Mouse (Mus musculus) layer of hippocampus, postnatal 10 days (tissue): Measurements from ENCODE around the gene Gm37240. TPM values are rescaled to one million over a fixed set of nuclear protein-coding genes. Genes with fewer than 3 reads are reported as not detected.

Experiments
- DNase-seq, 2 experiments: peaks; one replicate each; pipeline ENCODE4 v3.0.0; 2021; ENCODE audit warnings: low spot score in 2 of 2
- total RNA-seq, 2 experiments: library from RNA; stranded (reverse); gene quantifications; 2 replicates each; pipeline ENCODE4 v1.2.3; 2021

The Gm37240 gene
- total RNA-seq, 2 experiments from 2014 or later = 0.75 to 0.80 TPM

GRCm38 (mm10) chr3:84735716-84736115 is 1151.6 kb downstream of the Gm37240 start:
- DNase-seq = no peak

- no peak for DNase-seq
Measured at GRCm38 (mm10) chr3:84732516-84732915, 1154.8 kb downstream of the Gm37240 start.

GRCm38 (mm10) chr3:84732016-84732502 is 1155.3 kb downstream of the Gm37240 start:
- DNase-seq = peak; percentile 17 to 28

GRCm38 (mm10) chr3:84731403-84732015 is 1155.8 kb downstream of the Gm37240 start:
- no peak for DNase-seq

GRCm38 (mm10) chr3:84731003-84731402 is 1156.3 kb downstream of the Gm37240 start:
- no peak for DNase-seq

- DNase-seq = no peak
Measured at GRCm38 (mm10) chr3:84729806-84730205, 1157.5 kb downstream of the Gm37240 start.

- no peak for DNase-seq
Measured at GRCm38 (mm10) chr3:84723996-84724395, 1163.3 kb downstream of the Gm37240 start.

GRCm38 (mm10) chr3:84722680-84723079 is 1164.6 kb downstream of the Gm37240 start:
- DNase-seq = no peak

GRCm38 (mm10) chr3:84715073-84715768 is 1172.1 kb downstream of the Gm37240 start:
- DNase-seq = no peak

GRCm38 (mm10) chr3:84712941-84713340 is 1174.4 kb downstream of the Gm37240 start:
- DNase-seq = no peak

GRCm38 (mm10) chr3:84710723-84711122 is 1176.6 kb downstream of the Gm37240 start:
- DNase-seq = no peak

GRCm38 (mm10) chr3:84709967-84710366 is 1177.4 kb downstream of the Gm37240 start:
- DNase-seq = no peak

GRCm38 (mm10) chr3:84709100-84709499 is 1178.2 kb downstream of the Gm37240 start:
- no peak for DNase-seq

GRCm38 (mm10) chr3:84708469-84708868 is 1178.8 kb downstream of the Gm37240 start:
- no peak for DNase-seq

- DNase-seq = no peak
Measured at GRCm38 (mm10) chr3:84705224-84705623, 1182.1 kb downstream of the Gm37240 start.

GRCm38 (mm10) chr3:84703083-84703810 is 1184.1 kb downstream of the Gm37240 start:
- DNase-seq = no peak

GRCm38 (mm10) chr3:84701964-84702363 is 1185.4 kb downstream of the Gm37240 start:
- no peak for DNase-seq

GRCm38 (mm10) chr3:84701509-84701908 is 1185.8 kb downstream of the Gm37240 start:
- DNase-seq = no peak

- peak in 1 of 2 experiments; percentile 12 for DNase-seq
Measured at GRCm38 (mm10) chr3:84696428-84696917, 1190.8 kb downstream of the Gm37240 start.

GRCm38 (mm10) chr3:84695867-84696361 is 1191.4 kb downstream of the Gm37240 start:
- DNase-seq = peak in 1 of 2 experiments; percentile 8

GRCm38 (mm10) chr3:84695418-84695817 is 1191.9 kb downstream of the Gm37240 start:
- DNase-seq = no peak

GRCm38 (mm10) chr3:84693886-84694285 is 1193.4 kb downstream of the Gm37240 start:
- DNase-seq = no peak
